Mouse (Mus musculus) kidney, embryonic 14.5 days (tissue): ENCODE measurements around the gene Cnga4. TPM values are rescaled to one million over a fixed set of nuclear protein-coding genes. Genes with fewer than 3 reads are reported as not detected.

Source experiments
- ATAC-seq: fragments of 200-750 bp; cut with Nextera tagmentation; 2 replicates; pipeline ENCODE4 v1.8.0; 2017; ENCODE audit warnings: moderate number of reproducible peaks, mild to moderate bottlenecking, moderate TSS enrichment, moderate library complexity; ENCODE audit not compliant: low FRiP score, low TSS enrichment
- H3K27ac ChIP-seq: fragments of 300-500 bp; sonication (generic); 2 replicates; pipeline ENCODE4 v1.5.1; 2014; ENCODE audit warnings: low read depth, mild to moderate bottlenecking, low read length, moderate library complexity, mixed read lengths
- H3K27me3 ChIP-seq: fragments of 300-500 bp; sonication (generic); 2 replicates; pipeline ENCODE4 v1.6.1; 2014; ENCODE audit warnings: mild to moderate bottlenecking, low read length; ENCODE audit not compliant: control insufficient read depth, insufficient read depth
- H3K36me3 ChIP-seq: fragments of 300-500 bp; sonication (generic); 2 replicates; pipeline ENCODE4 v1.6.1; 2014; ENCODE audit warnings: low read length, mixed read lengths; ENCODE audit not compliant: control insufficient read depth, insufficient read depth
- H3K4me1 ChIP-seq: fragments of 300-500 bp; sonication (generic); 2 replicates; pipeline ENCODE4 v1.6.1; 2014; ENCODE audit warnings: low read length, mixed read lengths; ENCODE audit not compliant: control insufficient read depth, insufficient read depth
- H3K4me2 ChIP-seq: fragments of 300-500 bp; sonication (generic); replicated peaks from 2 replicates; pipeline ENCODE4 v1.6.1; 2014; ENCODE audit warnings: low read depth, mild to moderate bottlenecking, low read length
- H3K4me3 ChIP-seq: fragments of 300-500 bp; sonication (generic); 2 replicates; pipeline ENCODE4 v1.5.1; 2014; ENCODE audit warnings: mild to moderate bottlenecking, low read length
- H3K9ac ChIP-seq: fragments of 300-500 bp; sonication (generic); 2 replicates; pipeline ENCODE4 v1.6.1; 2014; ENCODE audit warnings: low read depth, mild to moderate bottlenecking, low read length, moderate library complexity
- H3K9me3 ChIP-seq: fragments of 300-500 bp; sonication (generic); 2 replicates; pipeline ENCODE4 v1.6.1; 2016; ENCODE audit warnings: low read length; ENCODE audit not compliant: control insufficient read depth
- WGBS: fragments of 180-500 bp; shearing (Covaris S2); extraction: QIAGEN DNeasy Blood & Tissue Kit; methylation state at CpG from one replicate; pipeline ENCODE4 v1.1.7; 2014; 5-methylcytosine and 5-hydroxymethylcytosine counted together
- polyA plus RNA-seq: library from polyadenylated mRNA; unstranded; fragments of >200 nt; fragmentation: Nextera tagmentation; extraction: Ambion mirVana; gene quantifications from 2 replicates; pipeline ENCODE4 v1.2.1, GENCODE M21; 2014

The Cnga4 gene
- polyA plus RNA-seq, 1 experiment from 2014 or later: not detected

GRCm38 (mm10) chr7:105373976-105374375 is 30.4 kb upstream of the Cnga4 start:
- Histone ChIP-seq H3K4me1 (no peaks in the 10 kb centered on the region), H3K9me3 (no peaks in the 10 kb centered on the region), H3K27ac (no peak overlapping the region), H3K9ac (no peak overlapping the region), H3K27me3 (no peaks in the 10 kb centered on the region), H3K36me3 (peaks cover 36% of the 10 kb centered on the region), H3K4me3 (no peak overlapping the region), H3K4me2 (no peak overlapping the region)
- 95% methylated on average over 3 of the region's 3 CpGs for WGBS
- no peak for ATAC-seq

GRCm38 (mm10) chr7:105374866-105375265 is 29.5 kb upstream of the Cnga4 start, which contains the start of gene Gm5901:
TSS of gene Gm5901 (plus strand) at chr7:105375038.
- Histone ChIP-seq H3K36me3 (peaks cover 44% of the 10 kb centered on the region), H3K4me1 (no peaks in the 10 kb centered on the region), H3K4me2 (no peak within 1 kb of the TSS), H3K27me3 (no peaks in the 10 kb centered on the region), H3K27ac (no peak within 1 kb of the TSS), H3K4me3 (no peak within 1 kb of the TSS), H3K9ac (no peak within 1 kb of the TSS), H3K9me3 (no peaks in the 10 kb centered on the region)
- no peak for ATAC-seq
- 94% methylated on average over 1 of the region's 1 CpGs for WGBS

- Histone ChIP-seq H3K27ac (no peak overlapping the region), H3K36me3 (peaks cover 82% of the 10 kb centered on the region)
Observed at GRCm38 (mm10) chr7:105380329-105380728, 24.0 kb upstream of the Cnga4 start.

GRCm38 (mm10) chr7:105387696-105388095 is 16.7 kb upstream of the Cnga4 start:
- Histone ChIP-seq H3K9ac (no peak overlapping the region), H3K27me3 (no peaks in the 10 kb centered on the region), H3K36me3 (peaks cover 79% of the 10 kb centered on the region), H3K4me2 (no peak overlapping the region), H3K4me1 (no peaks in the 10 kb centered on the region), H3K27ac (no peak overlapping the region), H3K9me3 (no peaks in the 10 kb centered on the region), H3K4me3 (no peak overlapping the region)
- WGBS: 93% methylated on average over 2 of the region's 2 CpGs
- no peak for ATAC-seq

More at GRCm38 (mm10) chr7:105380329-105380728, 24.0 kb upstream of the Cnga4 start:
- ATAC-seq: no peak
- Histone ChIP-seq H3K4me1 (no peaks in the 10 kb centered on the region), H3K9ac (no peak overlapping the region), H3K4me2 (no peak overlapping the region), H3K4me3 (no peak overlapping the region), H3K9me3 (no peaks in the 10 kb centered on the region), H3K27me3 (no peaks in the 10 kb centered on the region)
- 97% methylated on average over 3 of the region's 3 CpGs for WGBS

- H3K36me3 ChIP-seq: peaks cover 59% of the 10 kb centered on the region
- no peaks in the 10 kb centered on the region for H3K27me3 ChIP-seq
- no peak overlapping the region for H3K4me3 ChIP-seq
- H3K9ac ChIP-seq: no peak overlapping the region
- WGBS: 96% methylated on average over 2 of the region's 2 CpGs
- no peak overlapping the region for H3K27ac ChIP-seq
- no peak overlapping the region for H3K4me2 ChIP-seq
- H3K4me1 ChIP-seq: no peaks in the 10 kb centered on the region
- H3K9me3 ChIP-seq: no peaks in the 10 kb centered on the region
- no peak for ATAC-seq
Observed at GRCm38 (mm10) chr7:105390236-105390635, 14.1 kb upstream of the Cnga4 start.

- WGBS: 92% methylated on average over 1 of the region's 1 CpGs
- no peak overlapping the region for H3K9ac ChIP-seq
- peaks cover 17% of the 10 kb centered on the region for H3K36me3 ChIP-seq
- H3K4me3 ChIP-seq: no peak overlapping the region
- H3K9me3 ChIP-seq: no peaks in the 10 kb centered on the region
- H3K27ac ChIP-seq: no peak overlapping the region
- H3K27me3 ChIP-seq: no peaks in the 10 kb centered on the region
- no peak overlapping the region for H3K4me2 ChIP-seq
- ATAC-seq: no peak
- H3K4me1 ChIP-seq: peaks cover 9% of the 10 kb centered on the region; the same call in 1 of the 2 replicates
Observed at GRCm38 (mm10) chr7:105394606-105395005, 9.8 kb upstream of the Cnga4 start.

- H3K27ac ChIP-seq: no peak overlapping the region
- H3K9ac ChIP-seq: no peak overlapping the region
- H3K4me2 ChIP-seq: no peak overlapping the region
Observed at GRCm38 (mm10) chr7:105395131-105395820, 9.1 kb upstream of the Cnga4 start.

GRCm38 (mm10) chr7:105396126-105396525 is 8.2 kb upstream of the Cnga4 start:
- Histone ChIP-seq H3K4me1 (peaks cover 9% of the 10 kb centered on the region; the same call in 1 of the 2 replicates), H3K27ac (no peak overlapping the region), H3K9me3 (no peaks in the 10 kb centered on the region), H3K4me2 (no peak overlapping the region), H3K9ac (no peak overlapping the region), H3K27me3 (no peaks in the 10 kb centered on the region), H3K36me3 (peaks cover 6% of the 10 kb centered on the region; the same call in 1 of the 2 replicates), H3K4me3 (no peak overlapping the region)
- no peak for ATAC-seq

More at GRCm38 (mm10) chr7:105395131-105395820, 9.1 kb upstream of the Cnga4 start:
- no peak for ATAC-seq
- Histone ChIP-seq H3K36me3 (peaks cover 11% of the 10 kb centered on the region; the same call in 1 of the 2 replicates), H3K4me1 (peaks cover 9% of the 10 kb centered on the region; the same call in 1 of the 2 replicates), H3K9me3 (no peaks in the 10 kb centered on the region), H3K4me3 (no peak overlapping the region), H3K27me3 (no peaks in the 10 kb centered on the region)
